Mouse (Mus musculus) midbrain, embryonic 10.5 days (tissue): ENCODE results near the gene Gm6525. TPM values are rescaled to one million over a fixed set of nuclear protein-coding genes. Genes with fewer than 3 reads are reported as not detected.
A peak's percentile ranks its signal among the peaks of the same experiment; 100 is the strongest.

ENCODE experiments used
- DNase-seq: peaks from one replicate; pipeline ENCODE4 v3.0.0-alpha.2; 2017; ENCODE audit warnings: low spot score
- H3K27ac ChIP-seq: fragments of 300-500 bp; sonication (generic); replicated peaks from 2 replicates; pipeline ENCODE4 v1.5.1; 2016; ENCODE audit warnings: mild to moderate bottlenecking
- H3K27me3 ChIP-seq: fragments of 300-500 bp; sonication (generic); 2 replicates; pipeline ENCODE4 v1.6.1; 2016; ENCODE audit warnings: low read depth, mild to moderate bottlenecking; ENCODE audit not compliant: poor library complexity, severe bottlenecking
- H3K36me3 ChIP-seq: fragments of 300-500 bp; sonication (generic); 2 replicates; pipeline ENCODE4 v1.6.1; 2016; ENCODE audit warnings: mild to moderate bottlenecking, moderate library complexity
- H3K4me1 ChIP-seq: fragments of 300-500 bp; sonication (generic); 2 replicates; pipeline ENCODE4 v1.6.1; 2016
- H3K4me3 ChIP-seq: fragments of 300-500 bp; sonication (generic); 2 replicates; pipeline ENCODE4 v1.5.1; 2016; ENCODE audit warnings: mild to moderate bottlenecking, moderate library complexity
- H3K9me3 ChIP-seq: fragments of 300-500 bp; sonication (generic); replicated peaks from 2 replicates; pipeline ENCODE4 v1.6.1; 2016; ENCODE audit warnings: mild to moderate bottlenecking
- WGBS: fragments of 180-500 bp; shearing (Covaris S2); methylation state at CpG from one replicate; pipeline ENCODE4 v1.1.7; 2016; 5-methylcytosine and 5-hydroxymethylcytosine counted together
- polyA plus RNA-seq: library from polyadenylated mRNA; unstranded; fragments of >200 nt; fragmentation: Nextera tagmentation; extraction: Ambion mirVana; gene quantifications from 2 replicates; pipeline ENCODE4 v1.2.1, GENCODE M21; 2016

The Gm6525 gene
- polyA plus RNA-seq, 1 experiment from 2014 or later, result 1.8 TPM

DNA sequence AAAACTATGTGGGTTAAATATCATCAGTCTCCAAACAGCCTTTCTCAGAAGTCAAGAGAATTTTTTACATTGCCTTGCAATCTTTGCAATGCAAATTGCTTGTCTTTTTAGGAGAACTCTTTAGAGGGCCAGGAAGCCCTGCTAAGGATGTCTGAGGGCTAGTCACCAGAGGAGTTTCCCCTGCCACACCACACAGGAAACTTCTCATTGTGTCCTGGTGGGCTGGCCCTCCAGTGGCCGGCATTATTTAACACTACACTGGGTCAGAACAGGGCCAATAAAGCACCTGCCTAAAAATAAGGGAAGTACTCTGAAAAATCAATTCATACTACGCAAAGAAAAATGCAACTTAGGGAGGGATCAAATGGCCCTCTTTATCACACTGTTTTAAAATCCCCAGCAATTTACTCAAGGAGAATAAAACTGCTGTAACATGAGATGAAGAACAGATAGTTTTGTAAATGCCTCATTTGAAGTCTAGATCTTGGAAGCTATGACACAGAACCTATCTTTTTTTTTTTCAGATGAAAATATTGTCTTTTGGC lies 45.3 kb downstream of the Gm6525 start:
- Histone ChIP-seq H3K4me3 (peak overlapping the region; percentile 69), H3K36me3 (no peaks in the 10 kb centered on the region), H3K27ac (peak overlapping the region; percentile 92), H3K4me1 (peaks cover 74% of the 10 kb centered on the region), H3K27me3 (no peaks in the 10 kb centered on the region), H3K9me3 (no peaks in the 10 kb centered on the region)
- WGBS, result 12% methylated on average over 2 of the region's 2 CpGs
- peak; percentile 36 for DNase-seq

DNA sequence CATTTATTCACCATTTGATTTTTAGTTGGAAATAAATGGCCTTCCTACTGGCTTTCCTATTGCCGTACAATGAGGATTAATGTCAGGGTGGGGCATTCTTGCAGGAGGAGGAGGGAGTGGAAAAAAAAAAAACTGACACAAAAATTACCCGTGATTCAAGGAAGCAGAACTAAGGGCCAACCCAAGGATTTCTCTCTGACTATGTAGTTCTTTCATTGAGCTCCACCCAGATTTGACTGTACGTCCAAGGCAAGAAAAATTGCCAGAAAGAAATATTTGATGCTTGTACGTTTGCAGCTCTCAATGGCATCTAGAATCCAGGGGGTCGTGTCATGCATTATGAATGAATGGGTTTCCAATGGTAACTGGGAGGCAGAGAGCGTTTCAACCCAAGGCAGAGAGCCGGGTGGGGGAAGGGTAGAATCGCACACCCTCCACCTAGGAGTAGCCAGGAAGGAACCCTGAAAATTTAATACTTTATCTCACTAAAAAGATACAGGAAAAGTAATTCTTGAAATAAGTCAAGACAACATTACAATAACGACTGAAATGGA lies 45.9 kb downstream of the Gm6525 start:
- Histone ChIP-seq H3K4me3 (peak overlapping the region; percentile 69), H3K27me3 (no peaks in the 10 kb centered on the region), H3K27ac (peak overlapping the region; percentile 92), H3K36me3 (0 out of 2 replicates have a peak, but pooled peaks cover 3% of the 10 kb centered on the region), H3K9me3 (no peaks in the 10 kb centered on the region), H3K4me1 (peaks cover 68% of the 10 kb centered on the region)
- DNase-seq, result peak; percentile 67
- 4% methylated on average over 9 of the region's 9 CpGs for WGBS

DNA sequence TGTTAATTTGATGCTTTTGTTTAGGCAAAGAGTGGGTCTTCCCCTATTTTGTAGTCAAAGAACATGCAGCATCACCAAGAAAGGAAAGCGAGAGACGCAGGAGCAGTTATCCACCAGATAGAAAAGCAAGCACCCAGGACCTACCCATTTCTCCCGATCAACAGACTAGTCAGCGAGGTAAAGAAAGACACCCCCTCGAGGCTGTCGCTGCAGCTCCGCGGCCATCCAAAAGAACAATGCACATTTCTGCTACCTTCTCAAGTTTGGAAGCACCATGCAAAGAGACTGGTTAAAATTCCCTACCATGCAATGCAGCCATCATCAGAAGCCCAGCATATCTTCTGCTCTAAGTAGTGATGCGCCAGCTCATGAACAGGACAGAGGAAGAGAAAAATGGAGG lies 46.4 kb downstream of the Gm6525 start:
- H3K4me3 ChIP-seq, result peak overlapping the region; percentile 69
- H3K4me1 ChIP-seq, result peaks cover 63% of the 10 kb centered on the region
- DNase-seq, result no peak
- 0% methylated on average over 9 of the region's 9 CpGs for WGBS
- 0 out of 2 replicates have a peak, but pooled peaks cover 3% of the 10 kb centered on the region for H3K36me3 ChIP-seq
- H3K9me3 ChIP-seq, result no peaks in the 10 kb centered on the region
- no peaks in the 10 kb centered on the region for H3K27me3 ChIP-seq
- H3K27ac ChIP-seq, result peak overlapping the region; percentile 92

DNA sequence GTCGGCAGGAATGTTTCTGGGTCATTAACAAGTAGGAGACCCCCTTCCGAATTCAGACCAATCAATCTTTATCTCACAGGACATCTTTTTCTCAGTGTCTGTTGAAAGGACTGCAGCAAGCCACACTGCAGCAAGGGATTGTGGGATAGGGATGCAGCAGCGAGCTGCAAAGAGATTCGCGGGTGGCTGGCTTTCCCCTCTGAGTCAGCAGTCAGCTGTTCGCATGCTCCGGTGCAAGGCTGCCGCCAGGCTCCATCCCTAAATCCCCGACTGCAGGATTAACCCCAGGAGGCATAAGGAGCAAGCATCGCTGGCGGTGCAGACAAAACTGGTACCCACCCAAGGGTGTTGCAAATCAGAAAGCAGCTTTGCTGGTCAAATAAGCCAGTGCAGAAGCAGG lies 46.8 kb downstream of the Gm6525 start:
- Histone ChIP-seq H3K27ac (peak overlapping the region; percentile 92), H3K9me3 (no peaks in the 10 kb centered on the region), H3K4me3 (peak overlapping the region; percentile 69), H3K27me3 (no peaks in the 10 kb centered on the region), H3K4me1 (peaks cover 58% of the 10 kb centered on the region), H3K36me3 (0 out of 2 replicates have a peak, but pooled peaks cover 3% of the 10 kb centered on the region)
- WGBS, result 0% methylated on average over 11 of the region's 11 CpGs
- DNase-seq, result peak; percentile 79

Other genes with a start within 250 kb of the Gm6525 start
- 59.4 and 68.0 TPM in 2 replicates for gene Tmem131l, start 133.9 kb upstream of the Gm6525 start, polyA plus RNA-seq
- 10.3 and 12.3 TPM in 2 replicates for gene Mnd1, start 18.3 kb upstream of the Gm6525 start, polyA plus RNA-seq
- gene Trim2, start 132.8 kb downstream of the Gm6525 start, polyA plus RNA-seq, result 81.7 and 116 TPM in 2 replicates